Mouse (Mus musculus): ENCODE results near the gene Tpd52l2.

DNA sequence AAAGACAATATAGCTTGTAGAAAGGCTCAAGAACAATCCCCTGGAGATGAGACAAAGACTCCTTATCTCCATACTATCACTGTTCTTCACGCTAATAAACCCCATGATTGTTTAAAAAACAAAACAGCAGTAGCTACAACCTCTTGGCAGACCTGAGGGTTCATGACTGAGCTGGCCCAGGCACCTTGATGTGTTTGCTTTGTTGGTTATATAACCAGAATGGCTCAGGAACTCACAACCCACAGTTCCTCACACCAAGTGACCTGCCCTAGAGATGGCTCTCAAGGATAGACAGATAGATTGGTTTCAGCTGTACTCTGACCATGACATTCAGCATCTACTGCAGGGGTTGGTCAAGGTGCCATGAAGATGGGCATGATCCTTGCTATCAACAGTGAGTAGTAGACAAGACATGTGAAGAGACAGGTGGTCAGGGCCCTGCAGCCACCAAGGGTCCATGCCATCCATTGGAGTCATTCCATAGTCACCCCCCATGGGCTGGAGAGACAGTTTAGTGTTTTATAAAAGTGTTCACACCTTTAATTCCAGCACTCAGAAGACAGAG lies 35.3 kb upstream of the Tpd52l2 start:
- no peak for TF ChIP-seq POLR2A (IDR thresholded peaks at IDR 0.05; ENCODE audit: insufficient read length, low read depth)
- no peak for TF ChIP-seq SRF (IDR thresholded peaks at IDR 0.05; ENCODE audit: control insufficient read depth, insufficient read length, low read depth)
- TF ChIP-seq E2F4 (IDR thresholded peaks at IDR 0.05; ENCODE audit: insufficient read depth): no peak
- no peak for TF ChIP-seq MAX (IDR thresholded peaks at IDR 0.05; ENCODE audit: low read depth)
- no peak for TF ChIP-seq REST (IDR thresholded peaks at IDR 0.05; ENCODE audit: insufficient read depth, insufficient read length)
- TF ChIP-seq POLR2AphosphoS2 (IDR thresholded peaks at IDR 0.05; ENCODE audit: insufficient read length, low read depth): no peak
- no peak for TF ChIP-seq USF1 (IDR thresholded peaks at IDR 0.05; ENCODE audit: low read depth)
- no peak for TF ChIP-seq MYOG (IDR thresholded peaks at IDR 0.05; ENCODE audit: control insufficient read depth in 1 of 3, insufficient read depth in 1 of 3, insufficient read length in 2 of 3, low read depth in 2 of 3)
- TF ChIP-seq MYOD1 (IDR thresholded peaks at IDR 0.05; ENCODE audit: control insufficient read depth in 1 of 3, insufficient read length in 2 of 3, low read depth in 2 of 3): no peak
- no peak for TF ChIP-seq TCF12 (IDR thresholded peaks at IDR 0.05; ENCODE audit: insufficient read depth, poor library complexity, severe bottlenecking)
- TF ChIP-seq CEBPB (IDR thresholded peaks at IDR 0.05; ENCODE audit: insufficient read depth, poor library complexity, severe bottlenecking): no peak
- TF ChIP-seq TCF3 (IDR thresholded peaks at IDR 0.05; ENCODE audit: insufficient read length, low read depth): no peak

Measured in myocyte (in vitro differentiated cells).